Mouse (Mus musculus) stomach, embryonic 16.5 days (tissue): ENCODE data around the gene Ly6g6f. TPM values are rescaled to one million over a fixed set of nuclear protein-coding genes. Genes with fewer than 3 reads are reported as not detected.
"Not testable (repeated sequence)": the region's sequence is repeated elsewhere in the genome, so short reads cannot be mapped to it uniquely, and the experiment has no call there.

Source experiments
- ATAC-seq: fragments of 200-750 bp; cut with Nextera tagmentation; 2 replicates; pipeline ENCODE4 v1.8.0; 2017; ENCODE audit warnings: moderate number of reproducible peaks, moderate TSS enrichment; ENCODE audit not compliant: insufficient read depth, low FRiP score
- H3K27ac ChIP-seq: fragments of 300-500 bp; sonication (generic); 2 replicates; pipeline ENCODE4 v1.5.1; 2014; ENCODE audit warnings: low read length
- H3K27me3 ChIP-seq: fragments of 300-500 bp; sonication (generic); 2 replicates; pipeline ENCODE4 v1.6.1; 2014; ENCODE audit warnings: low read length, control low read depth, mixed read lengths; ENCODE audit not compliant: control insufficient read depth, insufficient read depth
- H3K36me3 ChIP-seq: fragments of 300-500 bp; sonication (generic); 2 replicates; pipeline ENCODE4 v1.6.1; 2014; ENCODE audit warnings: low read length; ENCODE audit not compliant: control insufficient read depth, insufficient read depth
- H3K4me1 ChIP-seq: fragments of 300-500 bp; sonication (generic); 2 replicates; pipeline ENCODE4 v1.6.1; 2014; ENCODE audit warnings: low read length, control low read depth, mixed read lengths; ENCODE audit not compliant: control insufficient read depth, insufficient read depth
- H3K4me2 ChIP-seq: fragments of 300-500 bp; sonication (generic); 2 replicates; pipeline ENCODE4 v1.6.1; 2014; ENCODE audit warnings: low read depth, low read length, mixed read lengths
- H3K4me3 ChIP-seq: fragments of 300-500 bp; sonication (generic); replicated peaks from 2 replicates; pipeline ENCODE4 v1.5.1; 2014; ENCODE audit warnings: mild to moderate bottlenecking, low read length
- H3K9ac ChIP-seq: fragments of 300-500 bp; sonication (generic); 2 replicates; pipeline ENCODE4 v1.6.1; 2014; ENCODE audit warnings: low read length
- H3K9me3 ChIP-seq: fragments of 300-500 bp; sonication (generic); replicated peaks from 2 replicates; pipeline ENCODE4 v1.6.1; 2016; ENCODE audit warnings: low read length, control low read depth; ENCODE audit not compliant: control insufficient read depth
- WGBS: fragments of 180-500 bp; shearing (Covaris S2); extraction: QIAGEN DNeasy Blood & Tissue Kit; methylation state at CpG from one replicate; pipeline ENCODE4 v1.1.7; 2014; 5-methylcytosine and 5-hydroxymethylcytosine counted together
- polyA plus RNA-seq: library from polyadenylated mRNA; unstranded; fragments of >200 nt; fragmentation: Nextera tagmentation; extraction: Ambion mirVana; gene quantifications from 2 replicates; pipeline ENCODE4 v1.2.1, GENCODE M21; 2015

The Ly6g6f gene
- polyA plus RNA-seq, 1 experiment from 2014 or later = 0.54 TPM

DNA sequence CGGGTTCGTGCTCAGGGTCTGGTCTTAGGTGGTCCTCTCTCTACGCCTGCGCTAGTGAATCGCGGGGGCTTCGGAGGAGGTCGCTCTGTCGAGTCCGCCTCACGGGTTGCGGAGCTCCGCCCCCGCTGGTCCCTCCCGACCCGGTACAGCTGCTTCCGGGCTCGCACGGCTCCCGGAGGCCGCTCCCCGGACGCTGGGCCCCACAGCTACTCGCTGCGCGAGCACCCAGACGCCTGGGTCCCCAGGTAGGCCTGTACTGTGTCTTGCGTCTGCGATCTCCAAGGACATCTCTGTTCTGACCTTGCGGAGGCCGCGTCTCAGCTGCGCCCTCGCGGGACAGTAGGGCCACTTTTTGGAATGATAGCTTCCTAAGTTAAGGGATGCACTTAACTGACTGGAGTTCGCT is 40.8 kb upstream of the Ly6g6f start, which contains the start of gene D17H6S53E:
TSS of gene D17H6S53E (plus strand) at position 168 of the 406 bp plus-strand sequence.
- Histone ChIP-seq H3K4me3 (peak within 1 kb of the TSS; percentile 59), H3K9me3 (no peaks in the 10 kb centered on the region), H3K4me1 (peaks cover 33% of the 10 kb centered on the region), H3K9ac (peak within 1 kb of the TSS; percentile 83), H3K36me3 (no peaks in the 10 kb centered on the region), H3K27ac (peak within 1 kb of the TSS; percentile 90), H3K27me3 (no peaks in the 10 kb centered on the region), H3K4me2 (peak within 1 kb of the TSS; percentile 79)
- ATAC-seq = peak; percentile 73
- under 1% methylated on average over 36 of the region's 36 CpGs for WGBS

DNA sequence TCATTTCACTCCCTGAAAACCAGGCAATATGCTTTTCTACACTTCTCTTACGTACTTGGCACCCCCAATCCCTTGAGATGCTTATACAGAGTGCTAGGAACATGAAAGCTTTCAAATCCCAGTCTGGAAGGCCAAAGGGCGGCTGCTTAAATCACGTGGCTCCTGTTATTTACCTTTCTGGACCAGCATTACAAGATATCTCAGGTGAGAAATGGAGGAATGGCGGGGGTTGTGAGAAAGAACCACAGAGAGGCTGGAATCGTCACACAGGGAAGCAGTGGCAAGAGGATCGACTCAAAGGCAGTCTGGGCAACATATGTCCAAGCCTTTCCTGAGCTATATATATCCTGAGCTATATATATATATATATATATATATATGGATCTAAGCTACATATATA is 40.2 kb upstream of the Ly6g6f start:
- Histone ChIP-seq H3K9ac (peak overlapping the region; percentile 83), H3K27me3 (no peaks in the 10 kb centered on the region), H3K27ac (peak overlapping the region; percentile 90), H3K4me2 (peak overlapping the region; percentile 79), H3K9me3 (no peaks in the 10 kb centered on the region), H3K4me1 (peaks cover 33% of the 10 kb centered on the region), H3K36me3 (no peaks in the 10 kb centered on the region), H3K4me3 (peak overlapping the region; percentile 59)
- no peak for ATAC-seq
- WGBS = 17% methylated on average over 6 of the region's 6 CpGs

GRCm38 (mm10) chr17:35125081-35125480 is 39.7 kb upstream of the Ly6g6f start:
- H3K4me1 ChIP-seq = peaks cover 37% of the 10 kb centered on the region
- no peak for ATAC-seq
- H3K27ac ChIP-seq = peak overlapping the region; percentile 90
- H3K4me2 ChIP-seq = peak overlapping the region; percentile 79
- H3K27me3 ChIP-seq = no peaks in the 10 kb centered on the region
- peak overlapping the region; percentile 83; the same call in 1 of the 2 replicates for H3K9ac ChIP-seq
- no peak overlapping the region for H3K4me3 ChIP-seq
- WGBS = 81% methylated on average over 1 of the region's 1 CpGs
- H3K9me3 ChIP-seq = no peaks in the 10 kb centered on the region
- H3K36me3 ChIP-seq = no peaks in the 10 kb centered on the region

GRCm38 (mm10) chr17:35124261-35124896 is 39.0 kb upstream of the Ly6g6f start:
- 90% methylated on average over 12 of the region's 12 CpGs for WGBS
- Histone ChIP-seq H3K4me1 (peaks cover 42% of the 10 kb centered on the region), H3K27ac (peak overlapping the region; percentile 90; the same call in 1 of the 2 replicates)
- H3K9ac ChIP-seq, H3K4me2 ChIP-seq, ATAC-seq, H3K27me3 ChIP-seq, H3K36me3 ChIP-seq, H3K4me3 ChIP-seq, H3K9me3 ChIP-seq: not testable (repeated sequence)

DNA sequence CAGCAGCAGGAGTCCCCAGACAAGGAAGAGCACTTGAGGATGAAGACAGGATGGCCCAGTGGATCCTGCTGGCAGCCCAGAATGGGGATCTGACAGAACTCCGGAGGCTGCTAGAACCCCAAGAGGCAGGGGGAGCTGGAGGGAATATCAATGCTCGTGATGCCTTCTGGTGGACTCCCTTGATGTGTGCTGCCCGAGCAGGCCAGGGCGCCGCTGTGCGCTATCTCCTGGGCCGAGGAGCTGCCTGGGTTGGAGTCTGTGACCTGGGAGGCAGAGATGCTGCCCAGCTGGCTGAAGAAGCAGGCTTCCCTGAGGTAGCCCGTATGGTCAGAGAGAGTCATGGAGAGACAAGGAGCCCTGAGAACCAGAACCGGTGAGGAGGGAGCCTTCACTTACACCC is 37.9 kb upstream of the Ly6g6f start:
- H3K27ac ChIP-seq, H3K9ac ChIP-seq, H3K4me3 ChIP-seq, ATAC-seq, H3K9me3 ChIP-seq, H3K4me2 ChIP-seq, H3K36me3 ChIP-seq, H3K27me3 ChIP-seq: not testable (repeated sequence)
- WGBS = 90% methylated on average over 9 of the region's 9 CpGs
- H3K4me1 ChIP-seq = peaks cover 40% of the 10 kb centered on the region

DNA sequence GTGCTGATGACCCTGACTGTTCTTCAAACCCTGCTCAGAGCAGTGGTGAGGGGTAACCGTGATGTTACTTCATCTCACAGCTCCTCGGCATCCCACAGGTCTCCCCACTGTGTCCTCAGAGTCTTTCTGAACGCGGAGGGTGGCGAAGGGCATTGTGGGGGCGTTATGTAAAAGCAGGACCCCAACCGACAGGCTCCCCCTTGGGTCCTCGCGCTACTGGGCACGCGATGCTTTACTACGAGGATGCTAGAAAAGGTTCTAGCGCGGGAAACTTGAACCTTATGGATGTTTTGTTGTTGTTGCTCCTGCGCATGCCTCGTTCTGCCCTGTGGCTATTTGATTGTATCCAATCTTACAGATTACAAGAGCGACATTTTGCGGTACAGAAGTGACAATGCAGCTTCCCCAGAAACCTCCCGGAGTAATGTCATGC is 36.5 kb upstream of the Ly6g6f start, which contains the start of gene Csnk2b:
TSS of gene Csnk2b (minus strand) at position 183 of the 433 bp plus-strand sequence.
- no peak; the same call in 1 of the 2 replicates for ATAC-seq
- Histone ChIP-seq H3K4me1 (peaks cover 31% of the 10 kb centered on the region), H3K36me3 (0 out of 2 replicates have a peak, but pooled peaks cover 13% of the 10 kb centered on the region), H3K9me3 (no peaks in the 10 kb centered on the region), H3K27ac (peak within 1 kb of the TSS; percentile 95), H3K9ac (peak within 1 kb of the TSS; percentile 89), H3K27me3 (no peaks in the 10 kb centered on the region), H3K4me3 (peak within 1 kb of the TSS; percentile 61), H3K4me2 (peak within 1 kb of the TSS; percentile 97)
- WGBS = 1% methylated on average over 19 of the region's 19 CpGs

DNA sequence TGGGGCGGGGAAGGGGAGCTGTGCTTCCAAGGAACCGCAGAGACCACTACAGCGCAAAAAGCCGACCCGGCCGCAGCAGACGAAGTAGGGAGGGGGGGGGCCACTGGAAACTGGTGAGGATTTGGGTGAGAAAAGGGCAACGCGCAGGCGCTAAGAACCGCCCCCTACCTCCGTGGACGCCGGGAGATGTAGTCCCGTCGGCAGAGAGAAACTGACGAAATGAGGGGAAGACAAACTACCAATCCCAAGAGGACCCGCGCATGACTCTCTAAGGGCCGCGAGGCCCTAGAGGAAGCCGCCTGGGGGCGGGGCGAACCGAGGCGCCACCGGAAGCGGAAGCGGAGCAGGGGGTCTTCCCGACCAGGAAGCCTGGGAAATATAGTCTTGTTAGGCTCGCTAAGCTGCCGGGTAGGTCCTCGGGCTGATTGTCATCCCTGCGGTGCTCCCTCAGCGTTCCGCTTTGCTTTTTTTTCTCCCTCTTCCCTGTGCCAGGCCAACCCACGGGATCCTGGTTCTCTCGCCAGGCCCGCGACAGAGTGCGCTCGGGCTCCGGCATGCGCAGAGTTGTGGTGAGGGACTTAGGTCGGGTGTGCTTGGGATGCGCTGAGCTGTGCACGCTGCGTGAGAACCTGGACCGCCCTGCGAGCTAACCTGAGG is 35.9 kb upstream of the Ly6g6f start, which contains the start of gene Gpank1:
TSS of gene Gpank1 (plus strand) at position 313 of the 657 bp plus-strand sequence.
- peak within 1 kb of the TSS; percentile 97 for H3K4me2 ChIP-seq
- H3K9me3 ChIP-seq = no peaks in the 10 kb centered on the region
- H3K9ac ChIP-seq = peak within 1 kb of the TSS; percentile 89
- WGBS = under 1% methylated on average over 50 of the region's 50 CpGs
- ATAC-seq = peak; percentile 96
- 0 out of 2 replicates have a peak, but pooled peaks cover 13% of the 10 kb centered on the region for H3K36me3 ChIP-seq
- peak within 1 kb of the TSS; percentile 61 for H3K4me3 ChIP-seq
- H3K27ac ChIP-seq = peak within 1 kb of the TSS; percentile 95
- no peaks in the 10 kb centered on the region for H3K27me3 ChIP-seq
- H3K4me1 ChIP-seq = peaks cover 28% of the 10 kb centered on the region

- WGBS = under 1% methylated on average over 33 of the region's 33 CpGs
- peak overlapping the region; percentile 88 for H3K9ac ChIP-seq
- H3K9me3 ChIP-seq = no peaks in the 10 kb centered on the region
- H3K36me3 ChIP-seq = 0 out of 2 replicates have a peak, but pooled peaks cover 13% of the 10 kb centered on the region
- peak overlapping the region; percentile 75 for H3K4me2 ChIP-seq
- H3K4me1 ChIP-seq = peaks cover 28% of the 10 kb centered on the region
- H3K27me3 ChIP-seq = no peaks in the 10 kb centered on the region
- H3K4me3 ChIP-seq = peak overlapping the region; percentile 61
- no peak; the same call in 1 of the 2 replicates for ATAC-seq
- peak overlapping the region; percentile 30; the same call in 1 of the 2 replicates for H3K27ac ChIP-seq
Measured at GRCm38 (mm10) chr17:35120745-35121142, 35.3 kb upstream of the Ly6g6f start.
